Mouse (Mus musculus): Measurements from ENCODE around the gene Zfp260. TPM values are rescaled to one million over a fixed set of nuclear protein-coding genes. Genes with fewer than 3 reads are reported as not detected.

Gene Zfp260
- 17.7 and 38.2 TPM in 2 replicates for polyA plus RNA-seq (2012; rRNA removed; ENCODE audit: low replicate concordance)

GRCm38 (mm10) chr7:30094646-30095429 lies at the start of gene Zfp260:
Gene Zfp260, plus strand, starts transcription at chr7:30094777.

GRCm38 (mm10) chr7:30050882-30051548 lies 43.6 kb upstream of the Zfp260 start, which contains the start of gene Zfp14:
Gene Zfp14, minus strand, starts transcription at chr7:30051380.

GRCm38 (mm10) chr7:30072146-30073028 lies 22.2 kb upstream of the Zfp260 start, which contains the start of gene Zfp82:
Gene Zfp82, minus strand, starts transcription at chr7:30072900.

GRCm38 (mm10) chr7:30090092-30090969 lies 4.2 kb upstream of the Zfp260 start, which contains the start of the genes Gm26920 and Zfp566:
Gene Gm26920, minus strand, starts transcription at chr7:30090410.
Gene Zfp566, minus strand, starts transcription at chr7:30090527.

GRCm38 (mm10) chr7:30121308-30122187 lies 27.0 kb downstream of the Zfp260 start, which contains the start of gene Zfp382:
Gene Zfp382, plus strand, starts transcription at chr7:30121942.

Other genes starting within 250 kb of the Zfp260 start
- gene Zfp940, start 241.1 kb upstream of the Zfp260 start, polyA plus RNA-seq (2012; rRNA removed; ENCODE audit: low replicate concordance): 0.39 and 1.1 TPM in 2 replicates
- gene Zfp420, start 234.8 kb upstream of the Zfp260 start, polyA plus RNA-seq (2012; rRNA removed; ENCODE audit: low replicate concordance): 1.9 and 3.3 TPM in 2 replicates
- gene Zfp27, start 188.2 kb upstream of the Zfp260 start, polyA plus RNA-seq (2012; rRNA removed; ENCODE audit: low replicate concordance): 3.1 and 6.1 TPM in 2 replicates
- gene Zfp383, start 186.6 kb upstream of the Zfp260 start, polyA plus RNA-seq (2012; rRNA removed; ENCODE audit: low replicate concordance): 2.2 and 3.9 TPM in 2 replicates
- 4.5 and 9.0 TPM in 2 replicates for gene Zfp74, start 140.7 kb upstream of the Zfp260 start, polyA plus RNA-seq (2012; rRNA removed; ENCODE audit: low replicate concordance)
- gene Zfp568, start 110.8 kb upstream of the Zfp260 start, polyA plus RNA-seq (2012; rRNA removed; ENCODE audit: low replicate concordance): 3.8 and 8.7 TPM in 2 replicates
- 7.2 and 9.2 TPM in 2 replicates for gene Zfp14, start 43.4 kb upstream of the Zfp260 start, polyA plus RNA-seq (2012; rRNA removed; ENCODE audit: low replicate concordance)
- gene Zfp82, start 21.9 kb upstream of the Zfp260 start, polyA plus RNA-seq (2012; rRNA removed; ENCODE audit: low replicate concordance): 0.56 and 1.2 TPM in 2 replicates
- not detected in 2 replicates for gene Gm26920, start 4.4 kb upstream of the Zfp260 start, polyA plus RNA-seq (2012; rRNA removed; ENCODE audit: low replicate concordance)
- 0.97 and 5.5 TPM in 2 replicates for gene Zfp566, start 4.2 kb upstream of the Zfp260 start, polyA plus RNA-seq (2012; rRNA removed; ENCODE audit: low replicate concordance)
- 1.5 and 4.0 TPM in 2 replicates for gene Zfp382, start 27.2 kb downstream of the Zfp260 start, polyA plus RNA-seq (2012; rRNA removed; ENCODE audit: low replicate concordance)
- gene Zfp146, start 75.0 kb downstream of the Zfp260 start, polyA plus RNA-seq (2012; rRNA removed; ENCODE audit: low replicate concordance): 13.9 and 30.8 TPM in 2 replicates
- 28.7 and 105 TPM in 2 replicates for gene Cox7a1, start 89.4 kb downstream of the Zfp260 start, polyA plus RNA-seq (2012; rRNA removed; ENCODE audit: low replicate concordance)
- 1,243 TPM in 2 replicates for gene Capns1, start 104.0 kb downstream of the Zfp260 start, polyA plus RNA-seq (2012; rRNA removed; ENCODE audit: low replicate concordance)
- gene Polr2i, start 137.2 kb downstream of the Zfp260 start, polyA plus RNA-seq (2012; rRNA removed; ENCODE audit: low replicate concordance): 106 and 146 TPM in 2 replicates
- 52.0 and 53.0 TPM in 2 replicates for gene Tbcb, start 137.5 kb downstream of the Zfp260 start, polyA plus RNA-seq (2012; rRNA removed; ENCODE audit: low replicate concordance)
- gene Ovol3, start 140.9 kb downstream of the Zfp260 start, polyA plus RNA-seq (2012; rRNA removed; ENCODE audit: low replicate concordance): not detected in 2 replicates
- 0.87 and 1.5 TPM in 2 replicates for gene Thap8, start 185.3 kb downstream of the Zfp260 start, polyA plus RNA-seq (2012; rRNA removed; ENCODE audit: low replicate concordance)
- 26.2 and 55.0 TPM in 2 replicates for gene Wdr62, start 185.6 kb downstream of the Zfp260 start, polyA plus RNA-seq (2012; rRNA removed; ENCODE audit: low replicate concordance)
- 15.8 and 61.6 TPM in 2 replicates for gene Clip3, start 197.0 kb downstream of the Zfp260 start, polyA plus RNA-seq (2012; rRNA removed; ENCODE audit: low replicate concordance)
- 96.6 and 120 TPM in 2 replicates for gene Alkbh6, start 213.9 kb downstream of the Zfp260 start, polyA plus RNA-seq (2012; rRNA removed; ENCODE audit: low replicate concordance)
- 2.6 and 34.1 TPM in 2 replicates for gene Syne4, start 220.0 kb downstream of the Zfp260 start, polyA plus RNA-seq (2012; rRNA removed; ENCODE audit: low replicate concordance)
- 0.53 and 0.66 TPM in 2 replicates for gene E130208F15Rik, start 227.0 kb downstream of the Zfp260 start, polyA plus RNA-seq (2012; rRNA removed; ENCODE audit: low replicate concordance)
- 14.7 and 20.6 TPM in 2 replicates for gene Sdhaf1, start 229.1 kb downstream of the Zfp260 start, polyA plus RNA-seq (2012; rRNA removed; ENCODE audit: low replicate concordance)

Measured in subcutaneous adipose tissue, adult 2 months (tissue).